20 mouse cellular contexts compared by ENCODE assay signal in the genomic region with DNA sequence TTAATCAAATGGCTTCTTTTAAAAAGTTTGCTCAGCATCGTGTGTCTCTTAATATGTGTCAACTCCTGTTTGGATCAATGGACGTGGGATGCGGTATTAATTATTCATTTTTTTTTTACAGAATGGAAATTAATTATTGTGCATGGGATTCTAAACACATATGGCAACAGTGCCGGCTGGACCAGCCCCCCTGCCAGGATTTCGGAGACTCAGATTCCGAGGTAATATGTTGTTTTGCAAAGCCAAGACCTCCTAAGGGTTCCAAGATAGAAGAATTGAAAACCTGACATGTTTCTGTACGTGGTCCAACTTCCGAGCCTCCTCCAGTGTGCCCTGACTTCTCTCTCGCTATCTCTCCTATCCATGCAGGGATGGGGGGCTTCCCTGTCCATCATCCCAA.
DNase-seq lines count a peak whose midpoint lies in the region; ATAC-seq and TF ChIP-seq lines count a peak whose summit lies in the region.
"Had no signal": no experiment of that assay in that cellular context is flagged by ENCODE, and none has a peak within 500 bp of the region (broad histone marks: within the 10 kb centered on the region; RNA-seq: fewer than 3 reads in every experiment).

No protein-coding gene starts in this region.

- H3K4me3 ChIP-seq in forebrain, embryonic 14.5 days (ENCODE audit: low read depth, low read length), result no peak overlapping the region
- no peak overlapping the region for H3K4me3 ChIP-seq in forebrain, embryonic 13.5 days
- H3K4me3 ChIP-seq in hindbrain, postnatal 0 days (ENCODE audit: low read length), result no peak overlapping the region
- no peak overlapping the region for H3K4me3 ChIP-seq in hindbrain, embryonic 12.5 days
- H3K4me3 ChIP-seq: embryonic facial prominence, embryonic 13.5 days; heart, embryonic 10.5 days had no signal

- WGBS in forebrain, embryonic 14.5 days, result 20% methylated on average over 9 of the region's 9 CpGs
- WGBS in forebrain, embryonic 13.5 days, result 26% methylated on average over 9 of the region's 9 CpGs
- WGBS in hindbrain, postnatal 0 days, result 24% methylated on average over 9 of the region's 9 CpGs
- 40% methylated on average over 9 of the region's 9 CpGs for WGBS in hindbrain, embryonic 12.5 days

- H3K27ac ChIP-seq in forebrain, embryonic 14.5 days (ENCODE audit: low read depth, low read length), result no peak overlapping the region
- no peak overlapping the region for H3K27ac ChIP-seq in forebrain, embryonic 13.5 days
- no peak overlapping the region for H3K27ac ChIP-seq in hindbrain, postnatal 0 days
- no peak overlapping the region for H3K27ac ChIP-seq in hindbrain, embryonic 12.5 days
- H3K27ac ChIP-seq: embryonic facial prominence, embryonic 13.5 days; heart, embryonic 10.5 days; hindbrain, embryonic 14.5 days had no signal

- no peaks in the 10 kb centered on the region for H3K9me3 ChIP-seq in forebrain, embryonic 14.5 days (replicated peaks; ENCODE audit: control insufficient read depth, low read length)
- no peaks in the 10 kb centered on the region for H3K9me3 ChIP-seq in forebrain, embryonic 13.5 days (replicated peaks)
- H3K9me3 ChIP-seq in hindbrain, postnatal 0 days (ENCODE audit: low read length), result no peaks in the 10 kb centered on the region
- no peaks in the 10 kb centered on the region for H3K9me3 ChIP-seq in hindbrain, embryonic 12.5 days (replicated peaks)
- H3K9me3 ChIP-seq: embryonic facial prominence, embryonic 13.5 days; heart, embryonic 10.5 days had no signal

- TF ChIP-seq CTCF in hindbrain, postnatal 0 days (IDR thresholded peaks at IDR 0.05; ENCODE audit: low read depth), result no peak

- no peaks in the 10 kb centered on the region for H3K36me3 ChIP-seq in forebrain, embryonic 14.5 days (ENCODE audit: control insufficient read depth, insufficient read depth, low read length)
- no peaks in the 10 kb centered on the region for H3K36me3 ChIP-seq in forebrain, embryonic 13.5 days (ENCODE audit: poor library complexity, severe bottlenecking)
- H3K36me3 ChIP-seq in hindbrain, postnatal 0 days (ENCODE audit: insufficient read depth, low read length), result no peaks in the 10 kb centered on the region
- no peaks in the 10 kb centered on the region for H3K36me3 ChIP-seq in hindbrain, embryonic 12.5 days
- H3K36me3 ChIP-seq: embryonic facial prominence, embryonic 13.5 days; heart, embryonic 10.5 days had no signal

- H3K4me1 ChIP-seq in forebrain, embryonic 14.5 days (ENCODE audit: control insufficient read depth, insufficient read depth, low read length), result peaks cover 19% of the 10 kb centered on the region
- H3K4me1 ChIP-seq in forebrain, embryonic 13.5 days, result peaks cover 23% of the 10 kb centered on the region
- H3K4me1 ChIP-seq in hindbrain, postnatal 0 days (ENCODE audit: insufficient read depth, low read length), result no peaks in the 10 kb centered on the region
- H3K4me1 ChIP-seq in hindbrain, embryonic 12.5 days, result peaks cover 25% of the 10 kb centered on the region
- H3K4me1 ChIP-seq: heart, embryonic 10.5 days had no signal

- H3K27me3 ChIP-seq in forebrain, embryonic 14.5 days (replicated peaks; ENCODE audit: control insufficient read depth, insufficient read depth, low read length), result no peaks in the 10 kb centered on the region
- H3K27me3 ChIP-seq in forebrain, embryonic 13.5 days, result no peaks in the 10 kb centered on the region
- H3K27me3 ChIP-seq in hindbrain, postnatal 0 days (ENCODE audit: insufficient read depth, low read length), result no peaks in the 10 kb centered on the region
- H3K27me3 ChIP-seq in hindbrain, embryonic 12.5 days, result no peaks in the 10 kb centered on the region
- H3K27me3 ChIP-seq: CH12.LX; embryonic facial prominence, embryonic 13.5 days had no signal

- H3K4me2 ChIP-seq in forebrain, embryonic 14.5 days (ENCODE audit: low read length), result peak overlapping the region; percentile 3; the same call in 1 of the 2 replicates
- no peak overlapping the region for H3K4me2 ChIP-seq in forebrain, embryonic 13.5 days
- 0 out of 2 replicates have a peak overlapping the region, but pooled peaks have one; percentile 13 for H3K4me2 ChIP-seq in hindbrain, postnatal 0 days (ENCODE audit: low read depth, low read length)
- no peak overlapping the region for H3K4me2 ChIP-seq in hindbrain, embryonic 12.5 days (replicated peaks)
- H3K4me2 ChIP-seq: embryonic facial prominence, embryonic 13.5 days; hindbrain, embryonic 14.5 days had no signal

- H3K9ac ChIP-seq in forebrain, embryonic 14.5 days (ENCODE audit: low read length), result no peak overlapping the region
- H3K9ac ChIP-seq in forebrain, embryonic 13.5 days, result no peak overlapping the region
- no peak overlapping the region for H3K9ac ChIP-seq in hindbrain, postnatal 0 days (replicated peaks; ENCODE audit: low read length)
- H3K9ac ChIP-seq in hindbrain, embryonic 12.5 days, result no peak overlapping the region
- H3K9ac ChIP-seq: embryonic facial prominence, embryonic 13.5 days; hindbrain, embryonic 14.5 days had no signal

- DNase-seq in forebrain, embryonic 14.5 days (ENCODE audit: low spot score), result peak; percentile 43
- DNase-seq in hindbrain, postnatal 0 days (ENCODE audit: low spot score), result peak; percentile 53
- peak; percentile 23 for DNase-seq in retina, postnatal 1 day
- no peak for DNase-seq in retina, embryonic 14.5 days (ENCODE audit: low spot score)
- no peak for DNase-seq in urinary bladder, postnatal 25 days (ENCODE audit: low spot score)
- DNase-seq: adrenal gland, postnatal 14 days; cerebellum, adult 8-10 months; cerebellum, postnatal 36 days; gastrocnemius, postnatal 10 days; heart, adult 18-20 months; heart, postnatal 10 days had no signal

- no peak; the same call in 1 of the 2 replicates for ATAC-seq in forebrain, embryonic 14.5 days
- ATAC-seq in forebrain, embryonic 13.5 days, result no peak
- ATAC-seq in hindbrain, postnatal 0 days, result no peak
- no peak for ATAC-seq in hindbrain, embryonic 12.5 days (ENCODE audit: low FRiP score)
- ATAC-seq: activated CD4-positive, CD25-positive, alpha-beta regulatory T cell, adult 4 months; intestine, postnatal 0 days; Patski had no signal

Comparison
In these comparisons a context has a peak if more than half of its experiments do, and no peak if none do; other contexts are left out.
1. DNase-seq: peak in forebrain, embryonic 14.5 days (single experiment), hindbrain, postnatal 0 days (single experiment) and retina, postnatal 1 day (single experiment); none in retina, embryonic 14.5 days (single experiment) and urinary bladder, postnatal 25 days (single experiment).
2. H3K4me2 ChIP-seq: peak in forebrain, embryonic 14.5 days (single experiment) and hindbrain, postnatal 0 days (single experiment); none in forebrain, embryonic 13.5 days (single experiment) and hindbrain, embryonic 12.5 days (single experiment).